Mouse (Mus musculus): ENCODE measurements around the gene Gm17577.
"Not testable (repeated sequence)": the region's sequence is repeated elsewhere in the genome, so short reads cannot be mapped to it uniquely, and the experiment has no call there.

Gene Gm17577

GRCm38 (mm10) chrX:123246807-123247206 lies at the start of gene Gm17577:
Gene Gm17577, minus strand, starts transcription at chrX:123246907.
- DNase-seq, result not testable (repeated sequence)

- not testable (repeated sequence) for DNase-seq
Measured at GRCm38 (mm10) chrX:123222381-123222780, 24.3 kb downstream of the Gm17577 start, which contains the start of gene Srsx. Gene Srsx, minus strand, starts transcription at chrX:123222481.
